ENCODE assay signal across 19 mouse cellular contexts in genomic region chr17:84622028-84622427, GRCm38 (mm10). TPM values are rescaled to one million over a fixed set of nuclear protein-coding genes. Genes with fewer than 3 reads are reported as not detected.
DNase-seq lines count a peak whose midpoint lies in the region; ATAC-seq and TF ChIP-seq lines count a peak whose summit lies in the region.
"Had no signal": no experiment of that assay in that cellular context is flagged by ENCODE, and none has a peak within 500 bp of the region (broad histone marks: within the 10 kb centered on the region; RNA-seq: fewer than 3 reads in every experiment).

No protein-coding gene starts in this region.

- H3K9me3 ChIP-seq in forebrain, postnatal 0 days (ENCODE audit: low read length): no peaks in the 10 kb centered on the region
- no peaks in the 10 kb centered on the region for H3K9me3 ChIP-seq in forebrain, embryonic 13.5 days (replicated peaks)
- no peaks in the 10 kb centered on the region for H3K9me3 ChIP-seq in liver, embryonic 14.5 days (ENCODE audit: control insufficient read depth, low read length)
- 0 out of 2 replicates have a peak, but pooled peaks cover 6% of the 10 kb centered on the region for H3K9me3 ChIP-seq in embryonic facial prominence, embryonic 12.5 days
- H3K9me3 ChIP-seq in limb, embryonic 15.5 days: no peaks in the 10 kb centered on the region
- H3K9me3 ChIP-seq: liver, embryonic 13.5 days; neural tube, embryonic 15.5 days; stomach, embryonic 15.5 days had no signal

- TF ChIP-seq EP300 in liver, embryonic 14.5 days (IDR thresholded peaks at IDR 0.05; ENCODE audit: low read depth): no peak

- H3K4me3 ChIP-seq in forebrain, postnatal 0 days (ENCODE audit: low read depth, low read length): no peak overlapping the region
- no peak overlapping the region for H3K4me3 ChIP-seq in forebrain, embryonic 13.5 days
- H3K4me3 ChIP-seq in liver, embryonic 14.5 days (ENCODE audit: insufficient read depth in 1 of 2, low read depth in 2 of 2, low read length in 2 of 2): no peak overlapping the region
- no peak overlapping the region for H3K4me3 ChIP-seq in embryonic facial prominence, embryonic 12.5 days
- H3K4me3 ChIP-seq in limb, embryonic 15.5 days: no peak overlapping the region
- H3K4me3 ChIP-seq: hindbrain, embryonic 10.5 days; liver, embryonic 13.5 days; neural tube, embryonic 15.5 days; stomach, embryonic 15.5 days had no signal

- peak; percentile 41 for TF ChIP-seq CTCF in forebrain, postnatal 0 days (IDR thresholded peaks at IDR 0.05; ENCODE audit: low read depth)
- peak; percentile 24; the same call in 1 of the 2 replicates for TF ChIP-seq CTCF in liver, embryonic 14.5 days (IDR thresholded peaks at IDR 0.05; ENCODE audit: low read depth)

- ATAC-seq in forebrain, postnatal 0 days: no peak
- no peak for ATAC-seq in forebrain, embryonic 13.5 days
- no peak for ATAC-seq in liver, embryonic 14.5 days (ENCODE audit: insufficient read depth)
- ATAC-seq in embryonic facial prominence, embryonic 12.5 days (ENCODE audit: insufficient number of reproducible peaks, insufficient read depth, low FRiP score, low TSS enrichment): no peak
- ATAC-seq in limb, embryonic 15.5 days (ENCODE audit: insufficient number of reproducible peaks, low FRiP score, low TSS enrichment, low read depth): no peak

- H3K4me2 ChIP-seq in forebrain, postnatal 0 days (ENCODE audit: low read depth): no peak overlapping the region
- H3K4me2 ChIP-seq in forebrain, embryonic 13.5 days: no peak overlapping the region
- no peak overlapping the region for H3K4me2 ChIP-seq in liver, embryonic 14.5 days (ENCODE audit: low read depth)
- H3K4me2 ChIP-seq in embryonic facial prominence, embryonic 12.5 days (replicated peaks): no peak overlapping the region
- no peak overlapping the region for H3K4me2 ChIP-seq in limb, embryonic 15.5 days
- H3K4me2 ChIP-seq: liver, embryonic 13.5 days; neural tube, embryonic 15.5 days; stomach, embryonic 15.5 days had no signal

- no peak for DNase-seq in forebrain, postnatal 0 days
- no peak for DNase-seq in liver, embryonic 14.5 days (ENCODE audit: low read depth in 3 of 3, low spot score in 3 of 3)
- DNase-seq in liver: no peak
- DNase-seq in retina, postnatal 1 day: no peak
- DNase-seq in embryo, embryonic 11 days: no peak
- DNase-seq: cerebellum, adult 8-10 months; kidney, adult 11 months; kidney, postnatal 4 days; layer of hippocampus, postnatal 36 days; liver, embryonic 13.5 days; thymus, postnatal 14 days had no signal

- no peaks in the 10 kb centered on the region for H3K36me3 ChIP-seq in forebrain, postnatal 0 days (ENCODE audit: insufficient read depth)
- H3K36me3 ChIP-seq in forebrain, embryonic 13.5 days (ENCODE audit: poor library complexity, severe bottlenecking): no peaks in the 10 kb centered on the region
- no peaks in the 10 kb centered on the region for H3K36me3 ChIP-seq in liver, embryonic 14.5 days (replicated peaks; ENCODE audit: control insufficient read depth, insufficient read depth, low read depth)
- no peaks in the 10 kb centered on the region; the same call in 1 of the 2 replicates for H3K36me3 ChIP-seq in embryonic facial prominence, embryonic 12.5 days
- peaks cover 19% of the 10 kb centered on the region; the same call in 1 of the 2 replicates for H3K36me3 ChIP-seq in limb, embryonic 15.5 days
- H3K36me3 ChIP-seq: hindbrain, embryonic 10.5 days; liver, embryonic 13.5 days; neural tube, embryonic 15.5 days; stomach, embryonic 15.5 days had no signal

- H3K27ac ChIP-seq in forebrain, postnatal 0 days (ENCODE audit: low read depth, low read length): no peak overlapping the region
- H3K27ac ChIP-seq in forebrain, embryonic 13.5 days: no peak overlapping the region
- no peak overlapping the region for H3K27ac ChIP-seq in liver, embryonic 14.5 days
- peak overlapping the region; percentile 88; the same call in 1 of the 2 replicates for H3K27ac ChIP-seq in embryonic facial prominence, embryonic 12.5 days
- H3K27ac ChIP-seq in limb, embryonic 15.5 days: peak overlapping the region; percentile 86; the same call in 1 of the 2 replicates
- H3K27ac ChIP-seq: hindbrain, embryonic 10.5 days; liver, embryonic 13.5 days; neural tube, embryonic 15.5 days had no signal

- no peak overlapping the region for H3K9ac ChIP-seq in forebrain, postnatal 0 days
- H3K9ac ChIP-seq in forebrain, embryonic 13.5 days: no peak overlapping the region
- H3K9ac ChIP-seq in liver, embryonic 14.5 days (replicated peaks): no peak overlapping the region
- H3K9ac ChIP-seq in embryonic facial prominence, embryonic 12.5 days: no peak overlapping the region
- H3K9ac ChIP-seq in limb, embryonic 15.5 days: no peak overlapping the region
- H3K9ac ChIP-seq: liver, embryonic 13.5 days; neural tube, embryonic 15.5 days; stomach, embryonic 15.5 days had no signal

- H3K27me3 ChIP-seq in forebrain, postnatal 0 days (ENCODE audit: insufficient read depth, low read length): no peaks in the 10 kb centered on the region
- no peaks in the 10 kb centered on the region for H3K27me3 ChIP-seq in forebrain, embryonic 13.5 days
- no peaks in the 10 kb centered on the region for H3K27me3 ChIP-seq in liver, embryonic 14.5 days (ENCODE audit: control insufficient read depth, insufficient read depth, low read length)
- H3K27me3 ChIP-seq in embryonic facial prominence, embryonic 12.5 days: no peaks in the 10 kb centered on the region
- H3K27me3 ChIP-seq in limb, embryonic 15.5 days: no peaks in the 10 kb centered on the region
- H3K27me3 ChIP-seq: liver, embryonic 13.5 days; neural tube, embryonic 15.5 days; stomach, embryonic 15.5 days had no signal

- H3K4me1 ChIP-seq in forebrain, postnatal 0 days (ENCODE audit: insufficient read depth): peaks cover 4% of the 10 kb centered on the region; the same call in 1 of the 2 replicates
- H3K4me1 ChIP-seq in forebrain, embryonic 13.5 days: peaks cover 6% of the 10 kb centered on the region
- H3K4me1 ChIP-seq in liver, embryonic 14.5 days (replicated peaks; ENCODE audit: control insufficient read depth in 2 of 2, insufficient read depth in 2 of 2, low read length in 1 of 2): 0 out of 4 replicates have a peak, but pooled peaks cover 0 to 2% of the 10 kb centered on the region in 2 experiments
- H3K4me1 ChIP-seq in embryonic facial prominence, embryonic 12.5 days: peaks cover 3% of the 10 kb centered on the region; the same call in 1 of the 2 replicates
- peaks cover 12% of the 10 kb centered on the region for H3K4me1 ChIP-seq in limb, embryonic 15.5 days

- 80% methylated on average over 4 of the region's 4 CpGs for WGBS in forebrain, postnatal 0 days
- 92% methylated on average over 4 of the region's 4 CpGs for WGBS in forebrain, embryonic 13.5 days
- WGBS in liver, embryonic 14.5 days (ENCODE audit: insufficient replicate concordance): 56% methylated on average over 4 of the region's 4 CpGs
- 79% methylated on average over 4 of the region's 4 CpGs for WGBS in embryonic facial prominence, embryonic 12.5 days
- WGBS in limb, embryonic 15.5 days: 71% methylated on average over 4 of the region's 4 CpGs

RNA-seq across cellular contexts. Expression of gene Dync2li1, which starts 4.3 kb away (rescaled TPM):
- 14.0 and 19.1 TPM in 2 replicates for total RNA-seq in forebrain, postnatal 0 days (2014; rRNA removed)
- 38.9 and 42.1 TPM in 2 replicates for polyA plus RNA-seq in forebrain, postnatal 0 days (2015; fragmentation: Nextera tagmentation; extraction: Ambion mirVana)
- 30.6 and 35.9 TPM in 2 replicates for polyA plus RNA-seq in forebrain, embryonic 13.5 days (2015; fragmentation: Nextera tagmentation; extraction: Ambion mirVana)
- 0.39 and 1.1 TPM in 2 replicates for polyA plus RNA-seq in liver, embryonic 14.5 days (2012; rRNA removed)
- 1.5 and 1.8 TPM in 2 replicates for polyA plus RNA-seq in liver, embryonic 14.5 days (2014; fragmentation: Nextera tagmentation; extraction: Ambion mirVana)
- 38.4 and 39.7 TPM in 2 replicates for polyA plus RNA-seq in embryonic facial prominence, embryonic 12.5 days (2016; fragmentation: Nextera tagmentation; extraction: Ambion mirVana)
- polyA plus RNA-seq in limb, embryonic 15.5 days (2015; fragmentation: Nextera tagmentation; extraction: Ambion mirVana): 26.8 and 29.1 TPM in 2 replicates

RNA-seq across cellular contexts. Expression of gene Abcg8, which starts 54.1 kb away (rescaled TPM):
- 0.10 TPM in 1 of 2 replicates, not detected in the other for total RNA-seq in forebrain, postnatal 0 days (2014; rRNA removed)
- 0.09 and 0.17 TPM in 2 replicates for polyA plus RNA-seq in forebrain, postnatal 0 days (2015; fragmentation: Nextera tagmentation; extraction: Ambion mirVana)
- polyA plus RNA-seq in forebrain, embryonic 13.5 days (2015; fragmentation: Nextera tagmentation; extraction: Ambion mirVana): 0.09 and 0.37 TPM in 2 replicates
- polyA plus RNA-seq in liver, embryonic 14.5 days (2012; rRNA removed): 0.57 and 0.84 TPM in 2 replicates
- 0.70 and 1.00 TPM in 2 replicates for polyA plus RNA-seq in liver, embryonic 14.5 days (2014; fragmentation: Nextera tagmentation; extraction: Ambion mirVana)
- polyA plus RNA-seq in embryonic facial prominence, embryonic 12.5 days (2016; fragmentation: Nextera tagmentation; extraction: Ambion mirVana): 0.09 and 0.19 TPM in 2 replicates
- 0.10 TPM in 1 of 2 replicates, not detected in the other for polyA plus RNA-seq in limb, embryonic 15.5 days (2015; fragmentation: Nextera tagmentation; extraction: Ambion mirVana)
- total RNA-seq: adrenal gland, adult 18-20 months; layer of hippocampus, postnatal 36 days had no signal
- polyA plus RNA-seq: heart, embryonic 14.5 days had no signal

Comparison
In these comparisons a context has a peak if more than half of its experiments do, and no peak if none do; other contexts are left out.
1. H3K27ac ChIP-seq: peak in embryonic facial prominence, embryonic 12.5 days (single experiment) and limb, embryonic 15.5 days (single experiment); none in forebrain, postnatal 0 days (single experiment), forebrain, embryonic 13.5 days (single experiment) and liver, embryonic 14.5 days (single experiment).